Mouse (Mus musculus) heart, adult 9 months (tissue): ENCODE measurements at regions not wholly inside any gene's neighbourhood (a gene's known extent, or its start where the extent isn't known, plus 50 kb on each side); places are given as distances from the start of the nearest gene placed in this dataset.

Experiments used
- DNase-seq, 2 experiments: peaks; one replicate each; pipeline ENCODE4 v3.0.0; 2022; ENCODE audit warnings: low spot score in 2 of 2

GRCm38 (mm10) chr6:117613656-117614350 is 227.2 kb upstream of the Zfp637 start:
- DNase-seq: peak in 1 of 2 experiments; percentile 35

GRCm38 (mm10) chr6:117614386-117614785 is 226.6 kb upstream of the Zfp637 start:
- DNase-seq: no peak

DNA sequence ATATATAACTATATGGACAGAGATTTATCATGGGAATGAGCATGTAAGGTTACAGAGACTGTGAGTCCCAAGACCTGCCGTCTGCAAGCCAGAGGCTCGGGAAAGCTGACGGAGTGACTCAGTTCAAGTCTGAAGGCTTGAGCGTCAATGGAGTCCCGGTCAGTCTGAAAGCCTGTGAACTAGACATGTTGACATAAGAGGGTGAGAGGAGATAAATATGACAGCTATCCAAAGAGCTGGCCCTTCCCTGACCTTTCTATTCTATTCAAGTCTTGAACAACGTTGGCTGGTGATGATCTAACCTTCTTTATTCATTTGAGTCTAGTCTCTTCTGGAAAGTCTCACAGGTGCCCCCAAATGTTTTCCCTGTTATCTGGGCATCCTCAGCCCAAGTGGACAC is 223.8 kb upstream of the Zfp637 start:
- DNase-seq: peak in 1 of 2 experiments; percentile 6

DNA sequence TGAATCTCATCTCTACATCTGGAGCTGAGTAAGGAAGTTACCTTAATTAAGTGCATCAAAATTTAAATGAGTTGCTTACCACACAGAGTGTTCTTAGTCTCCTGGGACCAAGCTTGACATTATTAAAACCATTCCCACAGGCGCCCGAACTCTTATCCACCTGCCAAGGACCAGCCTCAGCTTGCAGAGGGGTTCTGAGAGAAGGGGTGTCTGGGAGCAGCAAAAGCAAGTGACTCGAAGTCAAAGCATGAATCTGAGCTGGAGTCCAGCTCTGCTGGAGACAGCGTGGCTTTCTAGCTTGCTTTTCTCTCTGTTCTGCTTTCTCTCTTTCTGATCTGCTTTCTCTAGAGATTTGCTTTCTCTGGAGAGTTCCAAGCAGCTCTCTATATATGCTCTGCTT is 223.0 kb upstream of the Zfp637 start:
- no peak for DNase-seq

DNA sequence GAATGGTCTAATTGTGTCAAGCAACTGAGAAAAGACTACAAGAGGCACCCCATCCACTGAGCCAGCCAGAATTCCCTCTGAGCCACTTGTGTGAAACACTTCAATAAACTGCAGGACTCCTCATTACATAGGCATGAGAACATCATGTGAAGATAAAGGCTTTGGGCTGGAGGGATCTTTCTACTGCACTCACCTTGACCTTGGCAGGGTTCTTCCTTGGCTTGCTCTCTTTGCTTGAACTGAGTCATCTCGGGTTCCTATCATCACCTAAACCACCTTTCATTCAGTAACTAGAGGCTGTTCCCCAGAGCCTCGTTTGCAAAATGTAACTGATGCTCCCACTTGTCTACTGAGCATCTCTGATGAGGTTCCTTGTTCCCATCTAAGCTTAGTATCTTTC is 221.4 kb upstream of the Zfp637 start:
- no peak for DNase-seq

GRCm38 (mm10) chr6:117622446-117622845 is 218.5 kb upstream of the Zfp637 start:
- DNase-seq: no peak

GRCm38 (mm10) chr6:117622946-117623345 is 218.0 kb upstream of the Zfp637 start:
- no peak for DNase-seq

- DNase-seq: peak; percentile 32 to 77
Measured at GRCm38 (mm10) chr6:117625716-117626115, 215.3 kb upstream of the Zfp637 start.

DNA sequence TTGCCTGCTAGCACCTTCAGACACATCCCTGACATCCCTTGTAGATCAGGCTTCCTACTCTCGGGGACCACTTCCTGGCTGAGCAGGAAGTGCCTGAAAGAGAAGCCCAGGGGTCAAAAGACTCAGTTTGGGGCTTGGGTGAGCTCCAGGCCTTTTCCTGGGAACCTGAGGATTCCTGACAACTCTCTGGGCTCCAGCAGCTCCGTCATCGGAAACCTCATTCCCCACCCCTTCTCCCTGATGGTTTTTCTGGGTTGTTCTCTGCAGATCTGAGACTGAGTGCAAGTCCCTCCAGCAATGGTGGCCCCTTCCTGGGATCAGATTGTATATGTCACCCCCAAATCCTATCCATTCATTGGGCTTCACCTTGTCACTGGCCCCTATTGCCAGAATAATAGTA is 213.5 kb upstream of the Zfp637 start:
- DNase-seq: no peak

- DNase-seq: peak; percentile 17 to 56
Measured at GRCm38 (mm10) chr6:117646628-117647027, 194.4 kb upstream of the Zfp637 start.

- DNase-seq: no peak
Measured at GRCm38 (mm10) chr6:117650541-117650940, 190.4 kb upstream of the Zfp637 start.

GRCm38 (mm10) chr6:117651551-117651950 is 189.4 kb upstream of the Zfp637 start:
- DNase-seq: no peak

GRCm38 (mm10) chr6:117652012-117652411 is 189.0 kb upstream of the Zfp637 start:
- peak; percentile 26 to 64 for DNase-seq

GRCm38 (mm10) chr6:117652917-117653316 is 188.1 kb upstream of the Zfp637 start:
- peak; percentile 82 to 88 for DNase-seq

DNA sequence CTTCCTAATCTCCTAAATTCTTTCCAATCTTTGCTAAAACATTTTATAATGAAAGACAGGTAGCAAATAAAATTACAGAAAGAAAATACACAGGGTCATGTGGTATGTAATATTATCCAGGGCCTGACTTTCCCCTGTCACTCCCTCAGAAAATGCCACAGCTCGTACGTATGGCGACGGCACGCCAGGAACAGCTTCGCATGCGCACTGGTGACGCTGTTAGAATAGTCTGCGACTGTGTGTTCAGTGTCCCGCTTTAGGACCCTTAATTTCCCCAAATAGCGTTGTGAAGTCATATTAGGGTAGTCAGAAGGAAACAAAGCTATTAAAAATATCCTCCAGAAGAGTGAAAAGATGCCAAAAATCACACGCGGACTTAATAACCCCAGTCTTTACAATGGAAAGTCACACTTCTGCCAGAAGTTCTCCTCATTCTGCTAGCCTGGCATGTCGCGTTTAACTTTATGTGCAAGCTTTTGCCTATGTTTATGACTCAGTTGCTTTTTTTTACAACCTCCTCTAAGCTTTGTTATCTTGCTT is 187.0 kb upstream of the Zfp637 start:
- no peak for DNase-seq

GRCm38 (mm10) chr6:117655986-117656385 is 185.0 kb upstream of the Zfp637 start:
- no peak for DNase-seq

DNA sequence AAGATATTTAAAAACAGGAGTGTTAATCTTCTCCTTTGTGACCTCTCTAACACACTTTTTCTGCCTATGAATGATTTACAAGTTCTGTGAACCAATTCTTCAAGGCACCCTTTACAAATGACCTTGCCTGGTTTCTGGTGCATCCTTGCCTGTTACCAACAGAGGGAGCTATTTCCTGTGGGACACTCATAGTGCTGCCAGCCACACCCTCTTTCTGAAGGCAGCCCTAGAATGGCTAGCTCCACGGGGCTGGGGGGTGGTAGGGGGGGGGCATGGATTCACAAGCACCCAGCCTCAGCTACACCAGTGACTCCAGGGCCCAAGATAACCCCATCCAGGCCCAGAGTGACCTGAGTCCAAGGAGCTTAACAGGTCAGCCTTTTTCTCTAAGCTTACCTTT is 180.4 kb upstream of the Zfp637 start:
- DNase-seq: peak in 1 of 2 experiments; percentile 34

- no peak for DNase-seq
Measured at GRCm38 (mm10) chr6:117662635-117663034, 178.3 kb upstream of the Zfp637 start.

DNA sequence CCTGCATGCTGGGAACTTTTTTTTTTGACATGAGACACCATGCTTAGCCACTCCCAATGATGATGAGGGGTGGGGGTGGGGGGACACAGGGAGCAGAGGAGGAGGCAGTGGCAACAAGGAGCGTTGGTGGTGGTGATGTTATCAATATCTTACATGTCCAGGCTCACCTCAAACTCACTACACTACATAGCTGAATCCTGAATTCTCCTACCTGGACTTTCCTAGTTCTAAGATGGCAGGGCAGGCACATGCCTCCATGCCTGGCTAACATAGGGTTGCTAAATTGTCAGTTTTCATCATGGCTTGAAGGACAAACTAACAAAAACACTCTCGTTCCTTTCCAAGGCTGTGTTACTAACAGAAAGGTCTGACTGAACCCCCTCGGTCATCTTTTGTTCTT is 170.6 kb upstream of the Zfp637 start:
- no peak for DNase-seq

- DNase-seq: no peak
Measured at GRCm38 (mm10) chr6:117670792-117671525, 170.0 kb upstream of the Zfp637 start.

DNA sequence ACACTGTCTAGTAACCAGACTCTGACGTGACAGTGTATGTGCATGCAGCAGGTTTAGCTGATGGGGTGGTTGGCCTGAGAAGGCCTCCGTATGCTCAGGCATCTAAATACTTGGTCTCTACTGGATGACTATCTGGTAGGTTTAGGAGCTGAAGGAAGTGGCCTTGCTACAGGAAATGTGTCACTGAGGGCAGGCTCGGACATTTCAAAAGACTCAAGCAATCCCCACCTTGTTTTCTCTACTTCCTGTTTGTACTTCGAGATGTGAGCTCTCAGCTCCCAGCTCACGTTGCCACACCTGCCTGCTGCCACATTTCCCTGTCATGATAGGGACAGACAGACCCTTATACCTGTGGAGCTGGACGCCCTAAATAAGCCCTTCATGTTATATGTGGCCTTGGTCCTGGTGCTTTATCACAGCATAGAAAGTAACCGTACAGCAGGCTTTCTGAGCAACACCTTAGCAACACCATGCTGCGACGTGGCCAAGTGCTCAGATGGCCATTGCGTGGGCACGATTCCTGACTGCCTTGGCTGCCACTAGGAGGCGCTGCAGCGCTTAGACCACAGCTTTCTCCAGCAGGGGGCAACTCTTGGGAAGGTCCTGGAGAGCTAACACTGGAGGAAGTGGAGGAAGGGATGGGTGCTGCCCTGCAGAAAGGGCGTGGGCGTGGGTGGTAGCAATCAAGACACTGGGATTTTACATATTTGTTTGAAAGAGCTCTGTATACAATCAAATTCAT is 165.8 kb upstream of the Zfp637 start:
- no peak for DNase-seq
